Mouse (Mus musculus): ENCODE results near the gene Glis3.

DNA sequence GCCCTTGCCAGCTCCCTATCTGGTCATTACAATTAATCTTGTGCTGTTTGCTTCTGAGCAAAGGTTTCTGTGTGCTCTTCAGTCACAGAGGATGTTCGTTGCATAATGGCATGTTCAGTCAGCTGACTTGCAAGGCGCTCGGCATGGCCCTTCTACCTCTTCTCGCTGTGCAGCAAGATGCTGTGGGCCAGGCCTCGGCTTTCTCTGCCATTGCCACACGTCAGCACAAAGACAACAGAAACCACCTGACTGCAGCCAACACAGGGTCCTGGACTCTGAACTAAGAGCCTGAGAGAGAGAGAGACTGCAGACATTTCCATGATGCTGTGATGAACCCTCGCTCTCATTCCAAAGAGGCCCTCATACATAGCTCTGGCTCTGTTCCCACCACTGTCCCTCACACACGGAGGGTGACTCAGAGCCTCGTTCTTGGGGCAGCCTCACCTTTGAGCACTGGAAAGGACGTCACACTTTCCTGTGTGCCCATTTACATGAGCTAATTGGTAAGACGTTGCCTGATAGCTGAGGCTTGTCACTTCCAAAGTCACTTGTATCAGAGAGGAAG, 380.6 kb downstream of the Glis3 start:
- no peak for TF ChIP-seq CTCF (IDR thresholded peaks at IDR 0.05; ENCODE audit: low read depth, low read length)
- TF ChIP-seq TAL1 (conservative IDR thresholded peaks at IDR 0.05; ENCODE audit: low read depth, low read length) = no peak
- no peak for TF ChIP-seq GATA1 (IDR thresholded peaks at IDR 0.05; ENCODE audit: borderline replicate concordance, low read length)
